Mouse (Mus musculus): ENCODE results near the gene Hhatl. TPM values are rescaled to one million over a fixed set of nuclear protein-coding genes. Genes with fewer than 3 reads are reported as not detected.

Hhatl gene
- total and polyA plus RNA-seq, 2 experiments from 2014 or later = 0.39 to 1.2 TPM

DNA sequence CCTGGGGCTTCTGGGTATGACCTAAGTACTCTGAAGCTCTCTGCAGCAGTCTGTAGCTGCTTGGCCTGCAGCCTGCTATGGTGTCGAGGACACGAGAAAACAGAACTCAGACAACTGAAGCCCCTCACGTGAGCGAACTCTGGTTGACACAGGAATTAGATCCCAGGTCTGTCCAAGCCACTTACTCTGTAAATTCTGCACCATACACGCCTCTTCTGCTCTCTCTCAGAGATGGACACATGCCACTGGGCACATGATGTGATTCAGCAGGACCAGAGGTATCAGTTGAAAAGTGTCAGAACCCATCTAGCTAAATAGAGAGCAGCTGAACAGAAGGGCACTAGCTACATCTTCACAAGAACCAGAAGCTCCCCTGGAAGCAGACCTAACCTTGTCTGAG, 19.9 kb downstream of the Hhatl start:
- H3K27me3 ChIP-seq (ENCODE audit: insufficient read depth, low read length) = peaks cover 5% of the 10 kb centered on the region
- TF ChIP-seq CTCF (IDR thresholded peaks at IDR 0.05; ENCODE audit: low read depth) = no peak
- no peak overlapping the region for H3K27ac ChIP-seq (ENCODE audit: low read depth, low read length)
- no peak overlapping the region for H3K9ac ChIP-seq
- no peak for DNase-seq
- no peaks in the 10 kb centered on the region for H3K9me3 ChIP-seq (ENCODE audit: low read length)
- no peak for ATAC-seq
- no peak overlapping the region for H3K4me2 ChIP-seq (ENCODE audit: low read depth)
- H3K4me3 ChIP-seq (ENCODE audit: low read depth, low read length) = no peak overlapping the region
- H3K4me1 ChIP-seq (ENCODE audit: insufficient read depth) = no peaks in the 10 kb centered on the region
- H3K36me3 ChIP-seq (ENCODE audit: insufficient read depth) = peaks cover 14% of the 10 kb centered on the region
- 76% methylated on average over 5 of the region's 5 CpGs for WGBS

DNA sequence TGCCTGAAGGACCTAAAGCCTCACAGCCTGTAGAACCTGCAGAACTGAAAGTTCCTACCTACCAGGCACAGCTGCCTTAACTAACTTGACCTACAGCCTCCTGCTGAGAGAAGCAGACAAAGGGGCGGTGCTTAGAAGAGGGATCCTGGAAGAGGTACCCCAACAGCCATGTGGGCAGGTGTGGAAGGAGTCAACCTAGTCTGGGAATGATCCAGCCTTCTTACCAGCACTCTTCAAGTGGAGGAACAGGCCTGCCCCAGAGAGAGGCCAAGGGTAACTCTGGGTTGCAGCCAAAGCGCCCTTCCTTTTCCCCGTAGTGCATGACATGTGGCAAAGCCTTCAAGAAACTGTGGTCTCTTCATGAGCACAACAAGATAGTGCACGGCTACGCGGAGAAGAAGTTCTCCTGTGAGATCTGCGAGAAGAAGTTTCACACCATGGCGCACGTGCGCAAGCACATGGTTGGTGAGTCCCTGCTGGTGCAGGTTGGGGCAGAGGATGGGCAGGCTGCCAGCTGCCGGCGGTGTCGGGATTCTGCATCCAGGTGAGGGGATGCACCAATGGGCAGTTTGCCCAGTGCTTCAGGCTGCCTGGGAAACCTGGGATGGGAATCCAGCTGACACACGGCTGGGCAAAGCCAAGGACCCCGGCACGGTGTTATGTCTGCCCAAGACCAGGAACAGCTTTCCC, 27.0 kb downstream of the Hhatl start:
- WGBS = 81% methylated on average over 16 of the region's 16 CpGs
- Histone ChIP-seq H3K27ac (ENCODE audit: low read depth, low read length) (no peak overlapping the region), H3K27me3 (ENCODE audit: insufficient read depth, low read length) (no peaks in the 10 kb centered on the region), H3K4me3 (ENCODE audit: low read depth, low read length) (no peak overlapping the region), H3K9me3 (ENCODE audit: low read length) (no peaks in the 10 kb centered on the region), H3K36me3 (ENCODE audit: insufficient read depth) (peaks cover 52% of the 10 kb centered on the region), H3K9ac (no peak overlapping the region), H3K4me2 (ENCODE audit: low read depth) (no peak overlapping the region), H3K4me1 (ENCODE audit: insufficient read depth) (peaks cover 5% of the 10 kb centered on the region; the same call in 1 of the 2 replicates)
- DNase-seq (no peak), ATAC-seq (no peak)
- TF ChIP-seq CTCF (IDR thresholded peaks at IDR 0.05; ENCODE audit: low read depth) = no peak

DNA sequence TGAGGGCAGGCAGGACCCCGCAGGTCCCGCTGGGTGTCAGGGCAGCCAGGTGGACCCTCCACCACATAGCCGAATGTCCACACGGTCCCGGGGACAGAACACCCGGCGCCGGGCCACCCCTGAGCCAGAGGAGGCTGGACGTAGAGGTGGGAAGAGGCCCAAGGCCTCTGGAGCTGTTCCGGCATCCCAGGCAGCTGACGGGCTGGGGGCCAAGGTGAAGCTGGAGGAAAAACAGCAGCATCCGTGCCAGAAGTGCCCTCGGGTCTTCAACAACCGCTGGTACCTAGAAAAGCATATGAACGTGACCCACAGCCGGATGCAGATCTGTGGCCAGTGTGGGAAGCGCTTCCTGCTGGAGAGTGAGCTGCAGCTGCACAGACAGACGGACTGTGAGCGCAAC, 28.6 kb downstream of the Hhatl start:
- no peak for TF ChIP-seq CTCF (IDR thresholded peaks at IDR 0.05; ENCODE audit: low read depth)
- H3K4me3 ChIP-seq (ENCODE audit: low read depth, low read length) = no peak overlapping the region
- no peak for ATAC-seq
- H3K27me3 ChIP-seq (ENCODE audit: insufficient read depth, low read length) = no peaks in the 10 kb centered on the region
- peaks cover 51% of the 10 kb centered on the region for H3K36me3 ChIP-seq (ENCODE audit: insufficient read depth)
- DNase-seq = no peak
- H3K9me3 ChIP-seq (ENCODE audit: low read length) = no peaks in the 10 kb centered on the region
- WGBS = 87% methylated on average over 19 of the region's 19 CpGs
- no peak overlapping the region for H3K4me2 ChIP-seq (ENCODE audit: low read depth)
- no peak overlapping the region for H3K9ac ChIP-seq
- peaks cover 9% of the 10 kb centered on the region for H3K4me1 ChIP-seq (ENCODE audit: insufficient read depth)
- H3K27ac ChIP-seq (ENCODE audit: low read depth, low read length) = no peak overlapping the region

DNA sequence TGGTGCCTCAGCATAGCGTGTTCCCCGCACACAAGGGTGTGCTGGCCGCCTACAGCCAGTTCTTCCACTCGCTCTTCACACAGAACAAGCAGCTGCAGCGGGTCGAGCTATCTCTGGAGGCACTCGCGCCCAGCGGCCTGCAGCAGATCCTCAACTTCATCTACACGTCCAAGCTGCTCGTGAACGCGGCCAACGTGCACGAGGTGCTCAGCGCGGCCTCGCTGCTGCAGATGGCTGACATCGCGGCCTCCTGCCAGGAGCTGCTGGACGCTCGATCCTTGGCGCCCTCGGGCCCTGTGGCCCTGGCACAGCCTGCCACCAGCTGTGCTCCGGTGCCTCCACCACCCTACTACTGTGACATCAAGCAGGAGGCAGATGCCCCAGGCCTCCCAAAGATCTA, 29.5 kb downstream of the Hhatl start:
- WGBS = 90% methylated on average over 25 of the region's 25 CpGs
- no peak overlapping the region for H3K27ac ChIP-seq (ENCODE audit: low read depth, low read length)
- H3K36me3 ChIP-seq (ENCODE audit: insufficient read depth) = peaks cover 41% of the 10 kb centered on the region
- H3K4me2 ChIP-seq (ENCODE audit: low read depth) = no peak overlapping the region
- peaks cover 15% of the 10 kb centered on the region for H3K4me1 ChIP-seq (ENCODE audit: insufficient read depth)
- no peak for TF ChIP-seq CTCF (IDR thresholded peaks at IDR 0.05; ENCODE audit: low read depth)
- no peak for ATAC-seq
- no peak for DNase-seq
- no peak overlapping the region for H3K4me3 ChIP-seq (ENCODE audit: low read depth, low read length)
- no peaks in the 10 kb centered on the region for H3K27me3 ChIP-seq (ENCODE audit: insufficient read depth, low read length)
- H3K9ac ChIP-seq = no peak overlapping the region
- H3K9me3 ChIP-seq (ENCODE audit: low read length) = no peaks in the 10 kb centered on the region

DNA sequence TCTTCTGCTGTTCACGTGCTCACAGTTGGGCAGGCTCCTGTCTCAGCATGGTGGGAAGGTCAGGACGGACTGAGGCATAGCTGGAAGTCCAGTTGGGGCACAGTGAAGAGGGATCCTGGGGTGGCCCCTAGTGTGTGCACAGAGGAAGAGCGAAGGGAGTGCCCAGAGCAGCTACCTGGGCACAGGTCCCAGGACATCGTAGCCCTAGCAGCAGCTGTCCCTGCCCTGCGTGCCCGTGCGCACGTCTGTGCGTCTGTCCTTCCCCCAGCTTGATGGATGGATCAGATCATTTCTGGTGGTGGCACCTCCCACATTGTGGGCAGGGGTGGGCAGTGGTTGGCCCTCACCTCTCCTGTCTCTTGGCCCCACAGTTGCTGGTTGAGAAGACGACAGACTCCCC, 30.1 kb downstream of the Hhatl start:
- WGBS = 90% methylated on average over 10 of the region's 10 CpGs
- Histone ChIP-seq H3K27me3 (ENCODE audit: insufficient read depth, low read length) (no peaks in the 10 kb centered on the region), H3K27ac (ENCODE audit: low read depth, low read length) (no peak overlapping the region), H3K9ac (no peak overlapping the region), H3K4me3 (ENCODE audit: low read depth, low read length) (no peak overlapping the region), H3K4me1 (ENCODE audit: insufficient read depth) (peaks cover 15% of the 10 kb centered on the region), H3K4me2 (ENCODE audit: low read depth) (no peak overlapping the region), H3K9me3 (ENCODE audit: low read length) (no peaks in the 10 kb centered on the region), H3K36me3 (ENCODE audit: insufficient read depth) (peaks cover 36% of the 10 kb centered on the region)
- no peak for ATAC-seq
- DNase-seq = no peak
- no peak for TF ChIP-seq CTCF (IDR thresholded peaks at IDR 0.05; ENCODE audit: low read depth)

DNA sequence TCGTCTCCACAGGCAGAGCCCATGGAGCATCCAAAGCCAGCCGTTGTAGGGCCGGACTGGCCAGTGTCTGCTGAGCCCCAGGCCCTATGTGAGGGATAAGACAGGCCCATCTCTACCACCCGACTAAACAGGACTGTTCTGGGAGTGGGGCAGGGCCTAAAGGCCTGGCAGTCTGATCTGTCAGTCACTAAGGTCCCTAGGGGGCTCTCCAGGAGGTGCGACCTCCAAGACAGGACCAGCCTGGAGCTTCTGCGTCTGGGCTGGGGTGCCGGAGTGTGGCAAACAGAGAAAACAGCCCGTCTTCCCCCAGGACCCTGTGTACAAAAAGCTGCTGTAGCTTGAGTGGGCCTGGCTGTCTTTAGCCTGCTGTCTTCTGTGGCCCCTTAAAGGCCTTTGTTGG, 30.5 kb downstream of the Hhatl start:
- no peak overlapping the region for H3K27ac ChIP-seq (ENCODE audit: low read depth, low read length)
- no peaks in the 10 kb centered on the region for H3K9me3 ChIP-seq (ENCODE audit: low read length)
- H3K36me3 ChIP-seq (ENCODE audit: insufficient read depth) = peaks cover 34% of the 10 kb centered on the region
- no peaks in the 10 kb centered on the region for H3K27me3 ChIP-seq (ENCODE audit: insufficient read depth, low read length)
- DNase-seq (no peak), ATAC-seq (no peak)
- peaks cover 15% of the 10 kb centered on the region for H3K4me1 ChIP-seq (ENCODE audit: insufficient read depth)
- H3K9ac ChIP-seq = no peak overlapping the region
- no peak overlapping the region for H3K4me2 ChIP-seq (ENCODE audit: low read depth)
- 77% methylated on average over 8 of the region's 8 CpGs for WGBS
- H3K4me3 ChIP-seq (ENCODE audit: low read depth, low read length) = no peak overlapping the region
- TF ChIP-seq CTCF (IDR thresholded peaks at IDR 0.05; ENCODE audit: low read depth) = no peak

DNA sequence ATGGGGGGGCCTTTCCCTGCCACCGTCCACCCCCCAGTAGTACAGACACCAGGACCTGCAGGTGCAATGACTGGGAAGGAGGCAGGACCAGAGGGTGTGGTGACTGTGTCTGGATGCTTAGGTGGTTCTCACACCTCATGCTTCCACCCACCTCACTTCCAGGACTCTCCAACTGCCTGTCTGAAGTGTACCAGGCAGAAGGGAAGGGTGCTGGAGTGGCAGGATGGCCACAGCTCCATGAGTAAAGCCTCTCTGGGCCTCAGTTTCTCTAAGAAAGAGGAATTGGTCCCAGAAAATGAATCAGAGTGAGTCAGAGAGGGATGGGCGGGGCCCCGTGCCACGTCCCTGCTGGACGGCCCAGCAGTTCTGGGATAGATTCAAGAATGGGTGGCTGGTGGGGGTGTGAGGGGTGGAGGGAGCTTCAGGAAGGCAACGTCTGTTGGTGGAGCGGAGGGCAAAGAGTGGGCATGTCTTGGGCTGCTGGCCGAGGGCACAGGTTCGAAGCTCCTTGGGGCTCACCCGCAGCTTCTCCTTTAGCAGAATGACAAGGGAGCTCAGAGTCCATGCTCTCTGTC, 31.1 kb downstream of the Hhatl start:
- H3K27ac ChIP-seq (ENCODE audit: low read depth, low read length) = no peak overlapping the region
- peaks cover 33% of the 10 kb centered on the region for H3K36me3 ChIP-seq (ENCODE audit: insufficient read depth)
- H3K4me3 ChIP-seq (ENCODE audit: low read depth, low read length) = peak overlapping the region; percentile 87

More for the DNA sequence above, 31.1 kb downstream of the Hhatl start:
- no peak for DNase-seq
- 60% methylated on average over 10 of the region's 10 CpGs for WGBS
- H3K27me3 ChIP-seq (ENCODE audit: insufficient read depth, low read length) = no peaks in the 10 kb centered on the region
- H3K9ac ChIP-seq = peak overlapping the region; percentile 97
- no peak for TF ChIP-seq CTCF (IDR thresholded peaks at IDR 0.05; ENCODE audit: low read depth)
- no peaks in the 10 kb centered on the region for H3K9me3 ChIP-seq (ENCODE audit: low read length)
- no peak for ATAC-seq
- peak overlapping the region; percentile 95 for H3K4me2 ChIP-seq (ENCODE audit: low read depth)
- H3K4me1 ChIP-seq (ENCODE audit: insufficient read depth) = peaks cover 15% of the 10 kb centered on the region

Measured in forebrain, postnatal 0 days (tissue).